Mouse (Mus musculus): ENCODE data around the gene Tmem161a. TPM values are rescaled to one million over a fixed set of nuclear protein-coding genes. Genes with fewer than 3 reads are reported as not detected.

Tmem161a gene
- polyA plus RNA-seq, 1 experiment, result 89.5 TPM

DNA sequence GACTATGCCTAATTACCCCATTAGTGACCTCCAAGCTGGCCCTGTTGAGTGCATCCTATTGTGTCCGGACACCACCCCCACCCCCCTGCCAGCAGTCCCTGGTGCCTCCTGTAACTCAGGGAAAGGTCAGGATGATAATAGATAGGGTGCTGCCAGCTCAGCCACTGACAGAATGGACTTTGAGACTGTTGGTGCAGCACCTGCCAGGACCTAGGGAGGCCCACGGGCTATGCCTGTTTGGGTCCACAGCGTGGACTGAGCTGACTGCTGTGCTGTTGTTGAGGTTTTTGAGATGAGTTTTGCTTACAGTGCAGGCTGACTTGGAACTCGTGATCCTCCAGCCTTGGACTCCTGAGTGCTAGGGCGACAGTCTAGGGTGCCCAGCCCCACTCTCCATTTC is 21.1 kb downstream of the Tmem161a start:
- Histone ChIP-seq H3K4me1 (ENCODE audit: control insufficient read depth, insufficient read depth, insufficient read length, low read length) (peaks cover 49% of the 10 kb centered on the region), H3K4me3 (ENCODE audit: low read depth, low read length) (no peak overlapping the region), H3K27me3 (ENCODE audit: control insufficient read depth, insufficient read depth, low read length) (no peaks in the 10 kb centered on the region), H3K27ac (ENCODE audit: insufficient read depth, low read depth, low read length) (peak overlapping the region; percentile 79), H3K36me3 (ENCODE audit: control insufficient read depth, insufficient read depth, low read length) (no peaks in the 10 kb centered on the region)
- TF ChIP-seq CTCF (IDR thresholded peaks at IDR 0.05; ENCODE audit: extremely low read depth, insufficient read length, insufficient replicate concordance, low read depth, low read length) (no peak), POLR2A (IDR thresholded peaks at IDR 0.05; ENCODE audit: low read depth, low read length) (no peak)
- 19% methylated on average over 5 of the region's 5 CpGs for WGBS

GRCm38 (mm10) chr8:70194191-70194590 is 22.0 kb downstream of the Tmem161a start:
- Histone ChIP-seq H3K36me3 (ENCODE audit: control insufficient read depth, insufficient read depth, low read length) (no peaks in the 10 kb centered on the region), H3K27ac (ENCODE audit: insufficient read depth, low read depth, low read length) (no peak overlapping the region), H3K4me3 (ENCODE audit: low read depth, low read length) (no peak overlapping the region), H3K27me3 (ENCODE audit: control insufficient read depth, insufficient read depth, low read length) (no peaks in the 10 kb centered on the region), H3K4me1 (ENCODE audit: control insufficient read depth, insufficient read depth, insufficient read length, low read length) (peaks cover 41% of the 10 kb centered on the region)
- 90% methylated on average over 3 of the region's 3 CpGs for WGBS
- no peak for TF ChIP-seq POLR2A (IDR thresholded peaks at IDR 0.05; ENCODE audit: low read depth, low read length)
- no peak for TF ChIP-seq CTCF (IDR thresholded peaks at IDR 0.05; ENCODE audit: extremely low read depth, insufficient read length, insufficient replicate concordance, low read depth, low read length)

DNA sequence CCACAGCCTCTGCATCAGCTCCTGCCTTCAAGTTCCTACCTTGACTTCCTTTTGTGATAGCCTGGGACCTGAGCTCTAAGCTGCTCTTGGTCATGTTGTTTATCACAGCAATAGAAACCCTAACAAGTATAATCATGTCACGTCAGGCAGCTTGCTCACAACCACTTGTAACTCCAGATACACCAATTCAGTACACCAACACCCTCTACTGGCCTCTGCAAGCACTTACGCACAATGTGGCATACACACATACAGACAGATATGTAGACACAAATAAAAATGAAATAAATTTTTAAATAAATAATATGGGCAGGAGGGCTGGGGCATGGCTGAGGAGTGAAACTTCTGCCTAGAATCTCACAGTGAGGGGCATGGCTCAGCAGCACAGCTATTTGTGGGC is 23.6 kb downstream of the Tmem161a start:
- no peak overlapping the region for H3K27ac ChIP-seq (ENCODE audit: insufficient read depth, low read depth, low read length)

GRCm38 (mm10) chr8:70197603-70198002 is 25.4 kb downstream of the Tmem161a start:
- 32% methylated on average over 7 of the region's 7 CpGs for WGBS
- Histone ChIP-seq H3K27ac (ENCODE audit: insufficient read depth, low read depth, low read length) (no peak overlapping the region), H3K36me3 (ENCODE audit: control insufficient read depth, insufficient read depth, low read length) (no peaks in the 10 kb centered on the region), H3K27me3 (ENCODE audit: control insufficient read depth, insufficient read depth, low read length) (no peaks in the 10 kb centered on the region), H3K4me3 (ENCODE audit: low read depth, low read length) (no peak overlapping the region), H3K4me1 (ENCODE audit: control insufficient read depth, insufficient read depth, insufficient read length, low read length) (peaks cover 35% of the 10 kb centered on the region)
- no peak for TF ChIP-seq POLR2A (IDR thresholded peaks at IDR 0.05; ENCODE audit: low read depth, low read length)
- no peak for TF ChIP-seq CTCF (IDR thresholded peaks at IDR 0.05; ENCODE audit: extremely low read depth, insufficient read length, insufficient replicate concordance, low read depth, low read length)

More for the DNA sequence above, 23.6 kb downstream of the Tmem161a start:
- Histone ChIP-seq H3K27me3 (ENCODE audit: control insufficient read depth, insufficient read depth, low read length) (no peaks in the 10 kb centered on the region), H3K4me3 (ENCODE audit: low read depth, low read length) (no peak overlapping the region), H3K36me3 (ENCODE audit: control insufficient read depth, insufficient read depth, low read length) (no peaks in the 10 kb centered on the region), H3K4me1 (ENCODE audit: control insufficient read depth, insufficient read depth, insufficient read length, low read length) (peaks cover 42% of the 10 kb centered on the region)
- WGBS, result 74% methylated on average over 2 of the region's 2 CpGs
- TF ChIP-seq CTCF (IDR thresholded peaks at IDR 0.05; ENCODE audit: extremely low read depth, insufficient read length, insufficient replicate concordance, low read depth, low read length), result no peak
- no peak for TF ChIP-seq POLR2A (IDR thresholded peaks at IDR 0.05; ENCODE audit: low read depth, low read length)

- H3K36me3 ChIP-seq (ENCODE audit: control insufficient read depth, insufficient read depth, low read length), result no peaks in the 10 kb centered on the region
- H3K4me3 ChIP-seq (ENCODE audit: low read depth, low read length), result no peak overlapping the region
- no peaks in the 10 kb centered on the region for H3K27me3 ChIP-seq (ENCODE audit: control insufficient read depth, insufficient read depth, low read length)
- H3K27ac ChIP-seq (ENCODE audit: insufficient read depth, low read depth, low read length), result no peak overlapping the region
- TF ChIP-seq CTCF (IDR thresholded peaks at IDR 0.05; ENCODE audit: extremely low read depth, insufficient read length, insufficient replicate concordance, low read depth, low read length) (peak; percentile 46; the same call in 1 of the 2 replicates), POLR2A (IDR thresholded peaks at IDR 0.05; ENCODE audit: low read depth, low read length) (no peak)
- peaks cover 23% of the 10 kb centered on the region for H3K4me1 ChIP-seq (ENCODE audit: control insufficient read depth, insufficient read depth, insufficient read length, low read length)
- 21% methylated on average over 5 of the region's 5 CpGs for WGBS
Observed at GRCm38 (mm10) chr8:70200098-70200681, 28.0 kb downstream of the Tmem161a start.

GRCm38 (mm10) chr8:70201417-70201816 is 29.3 kb downstream of the Tmem161a start:
- Histone ChIP-seq H3K4me1 (ENCODE audit: control insufficient read depth, insufficient read depth, insufficient read length, low read length) (peaks cover 23% of the 10 kb centered on the region), H3K36me3 (ENCODE audit: control insufficient read depth, insufficient read depth, low read length) (no peaks in the 10 kb centered on the region), H3K27ac (ENCODE audit: insufficient read depth, low read depth, low read length) (no peak overlapping the region), H3K4me3 (ENCODE audit: low read depth, low read length) (no peak overlapping the region), H3K27me3 (ENCODE audit: control insufficient read depth, insufficient read depth, low read length) (no peaks in the 10 kb centered on the region)
- TF ChIP-seq CTCF (IDR thresholded peaks at IDR 0.05; ENCODE audit: extremely low read depth, insufficient read length, insufficient replicate concordance, low read depth, low read length) (no peak), POLR2A (IDR thresholded peaks at IDR 0.05; ENCODE audit: low read depth, low read length) (no peak)
- 33% methylated on average over 3 of the region's 3 CpGs for WGBS

- no peak for TF ChIP-seq POLR2A (IDR thresholded peaks at IDR 0.05; ENCODE audit: low read depth, low read length)
- TF ChIP-seq CTCF (IDR thresholded peaks at IDR 0.05; ENCODE audit: extremely low read depth, insufficient read length, insufficient replicate concordance, low read depth, low read length), result no peak
- Histone ChIP-seq H3K27me3 (ENCODE audit: control insufficient read depth, insufficient read depth, low read length) (no peaks in the 10 kb centered on the region), H3K27ac (ENCODE audit: insufficient read depth, low read depth, low read length) (no peak overlapping the region), H3K36me3 (ENCODE audit: control insufficient read depth, insufficient read depth, low read length) (no peaks in the 10 kb centered on the region), H3K4me1 (ENCODE audit: control insufficient read depth, insufficient read depth, insufficient read length, low read length) (peaks cover 20% of the 10 kb centered on the region), H3K4me3 (ENCODE audit: low read depth, low read length) (no peak overlapping the region)
- 93% methylated on average over 4 of the region's 4 CpGs for WGBS
Observed at GRCm38 (mm10) chr8:70203072-70203471, 30.9 kb downstream of the Tmem161a start.

Data from small intestine, adult 2 months (tissue).